Mouse (Mus musculus): ENCODE measurements at regions not wholly inside any gene's neighbourhood (a gene's known extent, or its start where the extent isn't known, plus 50 kb on each side); places are given as distances from the start of the nearest gene placed in this dataset.

DNA sequence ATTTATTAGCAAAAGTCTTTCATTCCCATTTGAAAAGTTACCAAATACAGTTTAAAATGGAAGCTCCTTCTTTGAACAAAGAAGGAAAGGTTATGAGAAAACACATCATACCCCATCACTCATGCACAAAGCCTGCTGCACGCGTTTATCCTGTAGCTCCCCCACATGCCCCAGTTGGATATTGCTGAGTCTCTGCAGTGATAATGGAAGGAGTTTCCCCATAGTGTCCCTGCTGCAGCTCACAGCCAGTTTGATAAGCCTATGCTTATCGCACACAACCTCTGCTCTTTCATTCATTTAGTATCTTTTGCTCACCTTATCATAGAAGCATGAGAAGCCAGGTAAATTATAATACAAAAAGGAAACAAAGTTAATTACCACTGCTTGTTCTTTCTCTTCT lies 55.1 kb upstream of the 1700008P02Rik start:
- no peak for DNase-seq (ENCODE audit: low spot score)

Measured in ovary, postnatal 14 days (tissue).